Mouse (Mus musculus) CD4-positive helper T cell, adult 2 months (primary cell): ENCODE measurements at regions not wholly inside any gene's neighbourhood (a gene's known extent, or its start where the extent isn't known, plus 50 kb on each side); places are given as distances from the start of the nearest gene placed in this dataset.
A peak's percentile ranks its signal among the peaks of the same experiment; 100 is the strongest.

Experiments used
- DNase-seq: peaks from one replicate; pipeline ENCODE4 v3.0.0-alpha.2; 2012; ENCODE audit warnings: low read depth, missing footprints, low spot score

GRCm38 (mm10) chr5:84934369-84934768, 517.2 kb upstream of the Epha5 start:
- DNase-seq, result no peak

GRCm38 (mm10) chr5:84917631-84918292, 500.6 kb upstream of the Epha5 start:
- no peak for DNase-seq

DNA sequence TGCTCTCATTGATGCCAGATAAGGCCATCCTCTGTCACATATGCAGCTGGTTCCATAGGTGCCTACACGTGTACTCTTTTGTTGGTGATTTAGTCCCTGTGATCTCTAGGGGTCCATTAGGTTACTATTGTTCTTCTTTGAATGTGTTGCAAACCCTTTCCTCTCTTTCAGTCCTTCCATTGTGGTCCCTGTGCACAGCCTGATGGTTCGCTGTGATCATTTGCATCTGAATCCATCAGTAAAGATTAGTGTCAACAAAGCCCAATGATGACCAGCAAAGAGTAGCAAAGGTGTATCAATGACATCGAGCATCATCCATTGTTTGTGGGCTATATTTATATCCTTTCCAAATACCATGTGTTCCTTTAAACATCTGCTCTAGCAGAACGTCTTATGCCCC, 484.5 kb upstream of the Epha5 start:
- no peak for DNase-seq

GRCm38 (mm10) chr5:84897535-84897934, 480.4 kb upstream of the Epha5 start:
- no peak for DNase-seq

- DNase-seq, result no peak
Observed at GRCm38 (mm10) chr5:84853622-84854021, 436.4 kb upstream of the Epha5 start.

GRCm38 (mm10) chr5:84849175-84849574, 432.0 kb upstream of the Epha5 start:
- no peak for DNase-seq

GRCm38 (mm10) chr5:84848765-84849164, 431.6 kb upstream of the Epha5 start:
- no peak for DNase-seq

DNA sequence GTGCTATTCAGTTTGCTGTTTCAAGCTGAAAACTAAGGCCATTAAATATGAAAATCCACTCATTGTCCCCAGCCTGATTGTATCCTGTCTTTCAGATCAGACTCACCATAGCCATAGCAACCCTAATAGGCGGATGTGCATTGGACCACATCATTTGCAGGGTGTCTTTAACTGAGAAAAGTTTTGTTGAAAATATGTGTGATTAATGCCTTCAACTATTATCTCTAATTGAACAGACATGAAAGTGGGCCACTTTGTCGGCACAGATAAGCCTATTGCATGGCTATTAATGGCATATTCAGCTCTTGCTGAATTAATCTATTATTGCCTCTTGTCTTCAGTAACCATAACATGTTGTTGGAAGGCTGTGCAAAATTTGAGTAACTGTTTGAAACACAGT, 394.3 kb upstream of the Epha5 start:
- no peak for DNase-seq

GRCm38 (mm10) chr5:84810844-84811243, 393.7 kb upstream of the Epha5 start:
- DNase-seq, result no peak

GRCm38 (mm10) chr5:84762618-84763017, 345.4 kb upstream of the Epha5 start:
- no peak for DNase-seq

DNA sequence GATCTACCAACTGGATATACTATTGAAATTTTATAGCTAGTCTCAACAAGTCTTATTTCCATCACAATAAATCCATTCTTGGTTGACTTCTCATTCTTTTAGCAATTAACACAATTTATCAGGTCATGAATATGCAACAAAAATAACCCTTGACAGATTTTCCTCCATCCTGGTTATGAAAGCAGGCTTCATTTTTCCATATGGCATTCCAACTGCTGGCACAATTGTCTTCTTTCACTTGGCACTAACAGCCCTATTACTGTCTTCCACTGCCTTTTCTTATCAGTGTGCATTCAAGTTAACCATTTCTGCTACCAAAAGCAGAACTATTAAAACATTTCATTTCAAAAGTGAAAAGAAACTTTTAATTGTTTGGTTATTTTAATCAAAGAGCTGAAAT, 334.9 kb upstream of the Epha5 start:
- no peak for DNase-seq

GRCm38 (mm10) chr5:84705436-84705835, 288.3 kb upstream of the Epha5 start:
- DNase-seq, result no peak

DNA sequence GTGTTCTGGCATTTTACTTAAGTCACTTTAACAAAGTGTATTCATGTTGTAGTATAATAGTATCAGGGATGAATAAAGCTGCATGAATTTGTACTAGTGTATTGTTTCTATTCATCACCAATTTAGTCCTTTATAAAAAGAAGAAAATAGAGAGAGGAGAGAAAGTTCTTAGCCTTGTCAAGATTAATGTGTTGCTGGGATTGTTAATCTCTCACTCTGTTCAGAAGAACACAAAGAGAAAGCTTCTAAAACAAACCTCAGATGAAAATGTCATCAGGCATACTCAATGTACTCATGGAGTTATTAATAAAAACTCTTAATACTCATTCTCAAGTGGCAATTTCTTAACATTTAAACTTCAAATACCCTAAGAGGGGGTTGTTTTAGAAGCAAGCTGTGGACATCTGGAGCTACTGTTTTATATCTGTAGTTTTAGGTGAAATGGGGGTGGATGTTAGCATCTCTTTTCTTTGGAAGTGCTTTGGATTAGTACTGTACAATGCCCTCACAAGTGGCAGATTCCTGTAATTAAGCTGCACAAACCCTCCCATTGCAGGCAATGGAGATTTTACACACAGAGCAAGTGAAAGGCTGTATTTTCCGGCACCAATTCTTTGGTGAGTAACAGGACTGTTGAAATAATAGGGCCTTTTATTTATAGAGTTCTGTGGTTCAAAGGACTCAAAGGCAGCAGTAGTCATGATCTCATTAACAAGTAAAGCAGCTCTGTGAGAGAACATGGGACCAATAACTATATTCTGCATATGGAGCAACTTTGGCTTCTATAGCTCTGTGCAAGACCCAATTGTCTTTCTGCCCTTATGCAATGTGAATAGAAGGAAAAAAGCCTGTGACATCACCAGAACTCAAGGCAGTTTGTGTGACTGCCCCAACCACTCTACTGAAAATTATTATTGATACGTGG, 273.4 kb upstream of the Epha5 start:
- DNase-seq, result no peak

- no peak for DNase-seq
Observed at GRCm38 (mm10) chr5:84687534-84687933, 270.4 kb upstream of the Epha5 start.

GRCm38 (mm10) chr5:84655171-84655570, 238.0 kb upstream of the Epha5 start:
- no peak for DNase-seq

- DNase-seq, result no peak
Observed at GRCm38 (mm10) chr5:84635502-84635901, 218.3 kb upstream of the Epha5 start.

DNA sequence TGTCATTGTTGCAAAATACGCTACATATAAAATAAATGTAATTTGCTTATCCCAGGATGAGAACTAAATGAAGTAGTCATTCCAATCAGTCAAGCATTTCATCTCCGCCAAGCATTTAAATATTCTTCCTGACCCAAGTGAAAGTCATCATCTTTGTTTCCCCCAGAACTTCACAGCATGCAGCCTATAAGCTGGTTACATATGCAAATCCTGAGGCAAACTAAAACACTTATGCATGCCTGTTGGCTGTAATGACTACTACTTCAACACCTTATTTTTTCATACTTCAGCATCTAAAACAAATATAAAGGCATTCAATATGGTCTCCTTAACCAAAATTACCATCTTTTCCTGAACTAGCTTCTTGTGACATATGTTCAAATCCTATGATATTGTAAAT, 215.7 kb upstream of the Epha5 start:
- DNase-seq, result no peak

DNA sequence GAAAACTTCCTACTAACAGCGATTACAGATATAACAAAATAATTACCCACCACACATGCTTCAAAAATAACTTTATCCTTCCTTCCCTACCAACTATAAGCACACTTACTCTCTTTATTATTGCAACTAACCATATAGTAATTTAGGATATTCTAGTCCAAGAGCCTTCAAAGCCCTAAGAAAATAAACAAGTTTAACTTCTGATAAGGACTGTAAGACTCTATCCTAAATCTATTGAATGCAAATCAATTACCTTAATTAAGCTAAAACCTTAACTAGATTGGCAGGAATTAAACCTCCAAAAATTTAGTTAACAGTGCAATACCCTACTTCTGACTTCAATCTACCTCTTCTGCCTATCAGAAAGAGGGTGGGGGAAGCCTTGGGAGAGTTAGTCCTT, 201.0 kb upstream of the Epha5 start:
- DNase-seq, result no peak

- DNase-seq, result no peak
Observed at GRCm38 (mm10) chr5:84608683-84609082, 191.5 kb upstream of the Epha5 start.

DNA sequence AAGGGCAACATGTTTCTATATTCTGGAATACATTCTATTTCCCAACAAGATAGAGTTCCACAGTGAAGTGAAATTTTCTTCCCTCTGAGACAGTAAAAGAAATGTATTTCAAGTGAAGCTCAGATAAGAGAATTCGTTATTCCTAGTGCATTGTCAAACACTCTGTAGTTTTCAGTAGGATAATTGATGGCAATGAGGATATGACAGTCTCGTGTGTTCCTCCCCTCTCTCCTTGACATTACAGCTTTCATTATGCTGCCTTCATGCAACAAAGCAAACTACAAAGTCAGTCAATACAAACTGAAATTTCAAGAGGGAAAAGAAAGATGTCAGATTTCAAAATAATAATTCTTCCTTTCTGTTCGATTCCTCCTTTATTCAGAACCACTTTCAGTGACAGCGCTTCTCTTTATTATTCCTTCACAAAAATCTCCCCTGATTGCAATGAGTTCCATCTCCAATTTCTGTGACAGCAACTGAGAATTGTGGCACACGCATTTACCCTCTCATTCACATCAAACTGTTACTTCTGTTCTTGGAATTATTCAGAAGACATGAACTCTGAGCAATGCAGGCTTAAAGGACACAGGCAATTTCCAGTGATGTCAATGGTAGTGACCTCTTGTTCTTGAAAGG, 148.2 kb upstream of the Epha5 start:
- DNase-seq, result no peak

GRCm38 (mm10) chr5:84519836-84520235, 102.7 kb upstream of the Epha5 start:
- DNase-seq, result no peak

- DNase-seq, result peak; percentile 2
Observed at GRCm38 (mm10) chr5:84510144-84510543, 93.0 kb upstream of the Epha5 start.

DNA sequence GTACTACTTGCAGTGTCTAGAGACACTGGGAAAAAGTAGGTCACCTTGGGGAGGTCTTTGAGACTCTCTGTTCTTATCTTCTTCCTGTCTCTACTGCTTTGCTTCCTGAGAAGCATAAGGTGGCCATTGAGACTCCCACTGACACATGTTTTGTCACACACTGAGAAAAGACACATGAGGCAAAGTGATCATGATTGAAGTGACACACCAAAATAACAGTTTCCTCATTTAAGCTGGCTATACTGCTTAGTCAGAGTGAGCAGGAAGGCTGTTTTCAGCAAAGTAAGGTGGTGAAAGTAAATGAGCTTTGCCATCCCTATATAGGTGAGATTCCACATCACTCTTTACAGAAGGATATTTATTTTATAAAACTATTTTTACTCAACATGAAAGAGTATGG, 63.8 kb upstream of the Epha5 start:
- no peak for DNase-seq
